Mouse (Mus musculus): ENCODE data around the gene Creb3l2.
A peak's percentile ranks its signal among the peaks of the same experiment; 100 is the strongest.

Creb3l2 gene

GRCm38 (mm10) chr6:37442041-37442667 is at the start of gene Creb3l2:
TSS of gene Creb3l2 (minus strand) at chr6:37442146.
- DNase-seq = peak; percentile 98

- no peak for DNase-seq
Measured at GRCm38 (mm10) chr6:37486502-37486901, 44.6 kb upstream of the Creb3l2 start.

GRCm38 (mm10) chr6:37484588-37485070 is 42.7 kb upstream of the Creb3l2 start:
- no peak for DNase-seq

- DNase-seq = no peak
Measured at GRCm38 (mm10) chr6:37483262-37483661, 41.3 kb upstream of the Creb3l2 start.

- DNase-seq = no peak
Measured at GRCm38 (mm10) chr6:37481147-37481546, 39.2 kb upstream of the Creb3l2 start.

GRCm38 (mm10) chr6:37480008-37480407 is 38.1 kb upstream of the Creb3l2 start:
- no peak for DNase-seq

- DNase-seq = no peak
Measured at GRCm38 (mm10) chr6:37478481-37478880, 36.5 kb upstream of the Creb3l2 start.

GRCm38 (mm10) chr6:37473674-37474342 is 31.9 kb upstream of the Creb3l2 start:
- DNase-seq = peak; percentile 64

GRCm38 (mm10) chr6:37470216-37470615 is 28.3 kb upstream of the Creb3l2 start:
- no peak for DNase-seq

GRCm38 (mm10) chr6:37465847-37466246 is 23.9 kb upstream of the Creb3l2 start:
- DNase-seq = no peak

- no peak for DNase-seq
Measured at GRCm38 (mm10) chr6:37465356-37465755, 23.4 kb upstream of the Creb3l2 start.

GRCm38 (mm10) chr6:37464585-37464984 is 22.6 kb upstream of the Creb3l2 start:
- DNase-seq = no peak

- DNase-seq = peak; percentile 79
Measured at GRCm38 (mm10) chr6:37463517-37464482, 21.9 kb upstream of the Creb3l2 start.

- DNase-seq = no peak
Measured at GRCm38 (mm10) chr6:37460681-37461080, 18.7 kb upstream of the Creb3l2 start.

- DNase-seq = peak; percentile 31
Measured at GRCm38 (mm10) chr6:37459656-37460055, 17.7 kb upstream of the Creb3l2 start.

GRCm38 (mm10) chr6:37457990-37458655 is 16.2 kb upstream of the Creb3l2 start:
- no peak for DNase-seq

- DNase-seq = no peak
Measured at GRCm38 (mm10) chr6:37455540-37455939, 13.6 kb upstream of the Creb3l2 start.

GRCm38 (mm10) chr6:37453047-37453446 is 11.1 kb upstream of the Creb3l2 start:
- DNase-seq = no peak

GRCm38 (mm10) chr6:37451664-37452063 is 9.7 kb upstream of the Creb3l2 start:
- DNase-seq = no peak

- DNase-seq = peak; percentile 87
Measured at GRCm38 (mm10) chr6:37447704-37448466, 5.9 kb upstream of the Creb3l2 start.

GRCm38 (mm10) chr6:37442781-37443180 is 835 bp upstream of the Creb3l2 start:
- DNase-seq = no peak

Data from lung, postnatal 36 days (tissue).